Mouse (Mus musculus) MEL (cell line): ENCODE measurements around the gene Creb3l1. TPM values are rescaled to one million over a fixed set of nuclear protein-coding genes. Genes with fewer than 3 reads are reported as not detected.

Experiments used
- DNase-seq: peaks from one replicate; pipeline ENCODE4 v3.0.0; 2011; ENCODE audit warnings: low read depth, low spot score
- H3K27ac ChIP-seq: 2 replicates; pipeline ENCODE4 v1.5.1; 2012; ENCODE audit warnings: low read depth, mild to moderate bottlenecking, control low read depth, low read length, moderate library complexity; ENCODE audit not compliant: control insufficient read depth
- H3K27me3 ChIP-seq, 2 experiments: fragments of 150-350 bp in 1 of 2; sonication (generic) in 1 of 2; 2 replicates each; pipeline ENCODE4 v1.6.1; 2012; ENCODE audit warnings: low read length in 2 of 2, mild to moderate bottlenecking in 2 of 2, improper control_type of control experiment in 1 of 2, moderate library complexity in 1 of 2; ENCODE audit not compliant: insufficient read depth in 2 of 2, control insufficient read depth in 1 of 2
- H3K36me3 ChIP-seq, 2 experiments: 2 replicates each; pipeline ENCODE4 v1.6.1; 2012 to 2014; ENCODE audit warnings: low read length in 2 of 2, improper control_type of control experiment in 1 of 2, inconsistent platforms in 1 of 2, mild to moderate bottlenecking in 1 of 2; ENCODE audit not compliant: insufficient read depth in 2 of 2, control insufficient read depth in 1 of 2
- H3K4me1 ChIP-seq, 2 experiments: fragments of 150-350 bp in 1 of 2; sonication (generic) in 1 of 2; 2 replicates each; pipeline ENCODE4 v1.6.1; 2012; ENCODE audit warnings: low read length in 2 of 2, improper control_type of control experiment in 1 of 2, mild to moderate bottlenecking in 1 of 2; ENCODE audit not compliant: insufficient read depth in 2 of 2, control insufficient read depth in 1 of 2
- H3K4me3 ChIP-seq, 2 experiments: fragments of 150-350 bp in 1 of 2; sonication (generic) in 1 of 2; 2 replicates each; pipeline ENCODE4 v1.5.1; 2012; ENCODE audit warnings: low read depth in 2 of 2, low read length in 2 of 2, mild to moderate bottlenecking in 2 of 2, moderate library complexity in 2 of 2, control low read depth in 1 of 2, improper control_type of control experiment in 1 of 2; ENCODE audit not compliant: control insufficient read depth in 1 of 2, insufficient read depth in 1 of 2
- H3K79me2 ChIP-seq: 2 replicates; pipeline ENCODE4 v1.6.1; 2012; ENCODE audit warnings: mild to moderate bottlenecking, low read length, moderate library complexity; ENCODE audit not compliant: control insufficient read depth, poor library complexity, insufficient read depth
- H3K9ac ChIP-seq: 2 replicates; pipeline ENCODE4 v1.6.1; 2012; ENCODE audit warnings: low read depth, mild to moderate bottlenecking, control low read depth, low read length, moderate library complexity; ENCODE audit not compliant: control insufficient read depth, poor library complexity, severe bottlenecking
- H3K9me3 ChIP-seq: fragments of 150-350 bp; sonication (generic); replicated peaks from 2 replicates; pipeline ENCODE4 v1.6.1; 2012; ENCODE audit warnings: mild to moderate bottlenecking, low read length, improper control_type of control experiment, moderate library complexity; ENCODE audit not compliant: insufficient read depth
- CTCF ChIP-seq, 3 experiments: IDR thresholded peaks in 2 of 3; conservative IDR thresholded peaks in 1 of 3; 2 replicates each; pipeline ENCODE4 v1.5.1; 2011 to 2012; ENCODE audit warnings: low read length in 3 of 3, low read depth in 2 of 3, mild to moderate bottlenecking in 2 of 3, improper control_type of control experiment in 1 of 3, inconsistent platforms in 1 of 3, mixed read lengths in 1 of 3, moderate library complexity in 1 of 3; ENCODE audit not compliant: control insufficient read depth in 1 of 3, insufficient read depth in 1 of 3, poor library complexity in 1 of 3, severe bottlenecking in 1 of 3
- E2F4 ChIP-seq: IDR thresholded peaks from 2 replicates; pipeline ENCODE4 v1.6.1; 2011; ENCODE audit warnings: low read depth, low read length, improper control_type of control experiment, borderline replicate concordance
- EP300 ChIP-seq, 2 experiments: IDR thresholded peaks; 2 replicates each; pipeline ENCODE4 v1.6.1; 2011; ENCODE audit warnings: improper control_type of control experiment in 2 of 2, low read length in 2 of 2, low read depth in 1 of 2, mild to moderate bottlenecking in 1 of 2
- MAX ChIP-seq: IDR thresholded peaks from 2 replicates; pipeline ENCODE4 v1.6.1; 2011; ENCODE audit warnings: low read length, improper control_type of control experiment
- MAZ ChIP-seq: IDR thresholded peaks from 2 replicates; pipeline ENCODE4 v1.6.1; 2012; ENCODE audit warnings: low read depth, mild to moderate bottlenecking, inconsistent platforms, low read length, improper control_type of control experiment
- MEF2A ChIP-seq: IDR thresholded peaks from 2 replicates; pipeline ENCODE4 v1.6.1; 2014; ENCODE audit warnings: low read depth, mild to moderate bottlenecking, inconsistent platforms, low read length, improper control_type of control experiment; ENCODE audit not compliant: poor library complexity, insufficient replicate concordance, severe bottlenecking; ENCODE audit errors: extremely low read depth
- MXI1 ChIP-seq: IDR thresholded peaks from 2 replicates; pipeline ENCODE4 v1.6.1; 2011; ENCODE audit warnings: mild to moderate bottlenecking, low read depth, low read length, improper control_type of control experiment
- MYC ChIP-seq: IDR thresholded peaks from 2 replicates; pipeline ENCODE4 v1.6.1; 2011; ENCODE audit warnings: low read depth, mild to moderate bottlenecking, low read length, improper control_type of control experiment, moderate library complexity
- POLR2AphosphoS5 ChIP-seq: IDR thresholded peaks from 2 replicates; pipeline ENCODE4 v1.6.1; 2012; ENCODE audit warnings: low read depth, borderline replicate concordance, mild to moderate bottlenecking, inconsistent platforms, low read length, moderate library complexity, mixed read lengths
- RCOR1 ChIP-seq: IDR thresholded peaks from 2 replicates; pipeline ENCODE4 v1.6.1; 2012; ENCODE audit warnings: low read depth, mild to moderate bottlenecking, inconsistent platforms, low read length, improper control_type of control experiment
- SIN3A ChIP-seq: IDR thresholded peaks from 2 replicates; pipeline ENCODE4 v1.6.1; 2012; ENCODE audit warnings: low read length, improper control_type of control experiment, inconsistent platforms
- TCF12 ChIP-seq: IDR thresholded peaks from 2 replicates; pipeline ENCODE4 v1.6.1; 2014; ENCODE audit warnings: low read depth, mild to moderate bottlenecking, inconsistent platforms, low read length, improper control_type of control experiment, moderate library complexity
- UBTF ChIP-seq: IDR thresholded peaks from 2 replicates; pipeline ENCODE4 v1.6.1; 2012; ENCODE audit warnings: low read depth, mild to moderate bottlenecking, inconsistent platforms, low read length, improper control_type of control experiment, moderate library complexity, borderline replicate concordance; ENCODE audit not compliant: insufficient read depth
- USF1 ChIP-seq: IDR thresholded peaks from 2 replicates; pipeline ENCODE4 v1.6.1; 2014; ENCODE audit warnings: low read depth, mild to moderate bottlenecking, inconsistent platforms, low read length, improper control_type of control experiment, moderate library complexity
- ZC3H11A ChIP-seq: IDR thresholded peaks from 2 replicates; pipeline ENCODE4 v1.6.1; 2012; ENCODE audit warnings: low read depth, mild to moderate bottlenecking, inconsistent platforms, low read length, improper control_type of control experiment
- ZKSCAN1 ChIP-seq: IDR thresholded peaks from 2 replicates; pipeline ENCODE4 v1.6.1; 2012; ENCODE audit warnings: low read depth, mild to moderate bottlenecking, inconsistent platforms, low read length, improper control_type of control experiment, moderate library complexity
- polyA plus RNA-seq, 2 experiments: library from polyadenylated mRNA; stranded (reverse) in 1 of 2; unstranded in 1 of 2; fragments of >175 nt in 1 of 2; fragments of >200 nt in 1 of 2; gene quantifications; 2 replicates each; pipeline versions ENCODE4 v1.2.1 to v1.2.4; 2012; ENCODE audit warnings: low replicate concordance in 2 of 2, low read depth in 1 of 2; ENCODE audit not compliant: insufficient read length in 2 of 2, insufficient read depth in 1 of 2, missing spikeins in 1 of 2
- total RNA-seq: library from RNA; depleted of rRNA; stranded (reverse); fragments of 300-350 nt; gene quantifications from 2 replicates; pipeline ENCODE4 v1.2.3, GENCODE M21; 2012

Creb3l1 gene
- total and polyA plus RNA-seq, 3 experiments: 0.12 to 9.1 TPM; not detected in 1

- Histone ChIP-seq H3K9ac (no peak overlapping the region), H3K27ac (no peak overlapping the region), H3K4me3 (no peak overlapping the region), H3K4me1 (peaks cover 9 to 43% of the 10 kb centered on the region in 2 experiments), H3K79me2 (peaks cover 51% of the 10 kb centered on the region), H3K9me3 (no peaks in the 10 kb centered on the region), H3K27me3 (no peaks in the 10 kb centered on the region), H3K36me3 (peaks cover 0 to 42% of the 10 kb centered on the region in 2 experiments; a peak in 3 of 4 replicates)
- no peak for DNase-seq
- no peak for TF ChIP-seq CTCF (IDR thresholded peaks at IDR 0.05 in 2 of 3, conservative IDR thresholded peaks at IDR 0.05 in 1 of 3; ENCODE audit: control insufficient read depth in 1 of 3, insufficient read depth in 1 of 3, low read depth in 2 of 3, low read length in 3 of 3, poor library complexity in 1 of 3, severe bottlenecking in 1 of 3)
- no peak for TF ChIP-seq E2F4
- no peak for TF ChIP-seq MYC
- no peak for TF ChIP-seq MEF2A
- TF ChIP-seq ZKSCAN1: no peak
- TF ChIP-seq POLR2AphosphoS5: no peak
- TF ChIP-seq TCF12: no peak
- TF ChIP-seq ZC3H11A: no peak
- no peak for TF ChIP-seq SIN3A
Measured at GRCm38 (mm10) chr2:91958049-91958448, 66.3 kb downstream of the Creb3l1 start.

- no peaks in the 10 kb centered on the region for H3K9me3 ChIP-seq
- no peaks in the 10 kb centered on the region for H3K27me3 ChIP-seq
- TF ChIP-seq EP300 (IDR thresholded peaks at IDR 0.05; ENCODE audit: low read depth in 1 of 2, low read length in 2 of 2) (peak in 1 of 2 experiments; percentile 58; a peak in 3 of 4 replicates), MAZ (peak; percentile 82), POLR2AphosphoS5 (no peak), SIN3A (peak; percentile 74), TCF12 (0 out of 2 replicates have a peak, but pooled peaks have one; percentile 14), MXI1 (peak; percentile 54), USF1 (no peak)
- peak; percentile 88 for DNase-seq
- peak overlapping the region; percentile 29 to 37; a peak in 3 of 4 replicates for H3K4me3 ChIP-seq
- H3K79me2 ChIP-seq: peaks cover 42% of the 10 kb centered on the region
- H3K27ac ChIP-seq: peak overlapping the region; percentile 94
- H3K9ac ChIP-seq: peak overlapping the region; percentile 61
- H3K4me1 ChIP-seq: peaks cover 9 to 38% of the 10 kb centered on the region in 2 experiments
- H3K36me3 ChIP-seq: peaks cover 0 to 37% of the 10 kb centered on the region in 2 experiments; a peak in 3 of 4 replicates
Measured at GRCm38 (mm10) chr2:91957096-91957495, 67.2 kb downstream of the Creb3l1 start.

DNA sequence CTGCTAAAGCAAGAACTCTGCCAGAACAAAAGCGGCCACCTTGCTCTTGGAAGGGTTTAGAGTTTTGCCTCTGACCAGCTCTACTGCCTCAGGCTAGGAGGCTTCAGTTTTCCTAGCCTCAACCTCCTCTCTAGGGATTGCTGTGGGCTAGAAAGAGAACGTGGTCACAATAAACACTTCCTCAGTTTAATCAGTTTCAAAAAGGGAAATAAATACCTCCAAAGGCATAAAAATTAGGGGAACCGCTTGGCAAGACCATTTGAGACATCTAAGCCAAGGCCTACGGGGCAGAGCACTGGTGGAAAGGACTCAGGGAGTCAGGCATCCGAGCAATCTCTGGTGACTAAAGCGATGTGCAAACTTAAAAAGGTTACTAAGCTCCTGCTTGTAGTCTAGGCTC lies 68.4 kb downstream of the Creb3l1 start:
- peak; percentile 58 for DNase-seq
- H3K27me3 ChIP-seq: no peaks in the 10 kb centered on the region
- peak overlapping the region; percentile 1; the same call in 1 of the 2 replicates for H3K9ac ChIP-seq
- no peaks in the 10 kb centered on the region for H3K9me3 ChIP-seq
- H3K4me1 ChIP-seq: peaks cover 10 to 41% of the 10 kb centered on the region in 2 experiments
- TF ChIP-seq MAX: 0 out of 2 replicates have a peak, but pooled peaks have one; percentile 25
- TF ChIP-seq UBTF: no peak
- TF ChIP-seq MXI1: 0 out of 2 replicates have a peak, but pooled peaks have one; percentile 29
- no peak for TF ChIP-seq RCOR1
- H3K27ac ChIP-seq: peak overlapping the region; percentile 65
- peaks cover 0 to 29% of the 10 kb centered on the region in 2 experiments; a peak in 3 of 4 replicates for H3K36me3 ChIP-seq
- peaks cover 35% of the 10 kb centered on the region for H3K79me2 ChIP-seq
- no peak overlapping the region for H3K4me3 ChIP-seq
